Mouse (Mus musculus): ENCODE data around the gene P2rx5. TPM values are rescaled to one million over a fixed set of nuclear protein-coding genes. Genes with fewer than 3 reads are reported as not detected.

The P2rx5 gene
- total and polyA plus RNA-seq, 3 experiments, result 0.04 to 0.25 TPM; not detected in 1

DNA sequence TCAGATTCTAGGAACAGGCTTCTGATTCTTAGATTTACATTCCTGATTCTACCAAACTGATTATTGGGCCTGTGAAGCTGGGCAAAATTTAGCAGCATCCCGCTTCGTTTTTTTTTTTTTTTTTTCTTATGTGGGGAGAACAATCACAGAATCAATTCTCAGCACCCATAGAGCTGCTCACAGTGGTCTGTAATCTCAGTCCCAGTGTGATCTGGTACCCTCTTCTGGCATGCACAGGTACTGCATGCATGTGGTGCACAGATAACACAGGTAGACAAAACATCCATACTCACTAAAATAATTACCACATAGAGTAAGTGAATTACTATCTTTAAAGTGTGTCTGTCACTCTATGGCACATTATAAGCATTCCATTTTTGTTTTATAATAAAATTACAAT lies 47.4 kb downstream of the P2rx5 start (continued):
- TF ChIP-seq TAL1 (IDR thresholded peaks at IDR 0.05; ENCODE audit: low read length) (no peak), ZNF384 (IDR thresholded peaks at IDR 0.05; ENCODE audit: low read depth, low read length) (no peak), USF1 (IDR thresholded peaks at IDR 0.05; ENCODE audit: low read depth, low read length) (no peak), BHLHE40 (IDR thresholded peaks at IDR 0.05; ENCODE audit: borderline replicate concordance, low read depth, low read length) (no peak), SIN3A (IDR thresholded peaks at IDR 0.05; ENCODE audit: low read length) (no peak), GABPA (IDR thresholded peaks at IDR 0.05; ENCODE audit: low read depth, low read length) (no peak), MAFK (IDR thresholded peaks at IDR 0.05; ENCODE audit: borderline replicate concordance, low read depth, low read length) (no peak), ZKSCAN1 (IDR thresholded peaks at IDR 0.05; ENCODE audit: low read depth, low read length) (no peak), NELFE (IDR thresholded peaks at IDR 0.05; ENCODE audit: low read depth, low read length) (no peak), USF2 (IDR thresholded peaks at IDR 0.05; ENCODE audit: borderline replicate concordance in 1 of 2, insufficient read depth in 1 of 2, low read depth in 1 of 2, low read length in 2 of 2) (no peak), MAZ (IDR thresholded peaks at IDR 0.05; ENCODE audit: low read depth, low read length) (no peak), MAX (IDR thresholded peaks at IDR 0.05; ENCODE audit: low read length) (no peak), KAT2A (conservative IDR thresholded peaks at IDR 0.05; ENCODE audit: low read depth, low read length) (no peak)

DNA sequence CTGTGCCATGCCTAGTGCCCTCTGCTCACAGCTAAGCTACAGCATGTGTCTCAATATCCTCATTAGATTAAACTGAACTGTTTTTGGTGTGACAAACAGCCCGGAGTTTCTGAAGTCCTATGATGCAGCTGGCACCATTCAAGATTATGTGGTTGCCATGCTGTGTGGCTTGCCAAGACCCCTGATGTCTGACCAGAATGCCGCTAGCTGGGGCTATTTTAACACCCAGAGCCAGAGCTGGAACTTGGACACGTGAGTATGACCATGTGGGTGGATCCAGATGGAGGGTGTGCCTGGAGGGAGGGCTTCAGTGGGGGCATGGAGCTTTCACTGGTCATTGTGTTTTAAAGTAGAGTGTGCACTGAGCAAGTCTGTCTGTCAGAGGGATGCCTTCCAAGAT lies 53.7 kb downstream of the P2rx5 start:
- no peak overlapping the region for H3K9ac ChIP-seq (ENCODE audit: control insufficient read depth, low read depth, low read length, poor library complexity, severe bottlenecking)
- H3K4me1 ChIP-seq (ENCODE audit: control insufficient read depth in 1 of 2, insufficient read depth in 2 of 2, low read length in 2 of 2), result no peaks in the 10 kb centered on the region
- H3K36me3 ChIP-seq (ENCODE audit: control insufficient read depth in 1 of 2, insufficient read depth in 2 of 2, low read length in 2 of 2), result no peaks in the 10 kb centered on the region
- no peak overlapping the region for H3K27ac ChIP-seq (ENCODE audit: control insufficient read depth, low read depth, low read length)
- TF ChIP-seq SIN3A (IDR thresholded peaks at IDR 0.05; ENCODE audit: low read length) (no peak), RAD21 (IDR thresholded peaks at IDR 0.05; ENCODE audit: low read depth, low read length) (no peak), MAFK (IDR thresholded peaks at IDR 0.05; ENCODE audit: borderline replicate concordance, low read depth, low read length) (no peak)
- no peak for DNase-seq (ENCODE audit: low read depth, low spot score)
- no peaks in the 10 kb centered on the region for H3K9me3 ChIP-seq (replicated peaks; ENCODE audit: insufficient read depth, low read length)
- no peak overlapping the region for H3K4me3 ChIP-seq (ENCODE audit: control insufficient read depth in 1 of 2, insufficient read depth in 1 of 2, low read depth in 2 of 2, low read length in 2 of 2)
- no peaks in the 10 kb centered on the region for H3K27me3 ChIP-seq (ENCODE audit: control insufficient read depth in 1 of 2, insufficient read depth in 2 of 2, low read length in 2 of 2)
- H3K79me2 ChIP-seq (ENCODE audit: control insufficient read depth, insufficient read depth, low read length, poor library complexity), result no peaks in the 10 kb centered on the region

DNA sequence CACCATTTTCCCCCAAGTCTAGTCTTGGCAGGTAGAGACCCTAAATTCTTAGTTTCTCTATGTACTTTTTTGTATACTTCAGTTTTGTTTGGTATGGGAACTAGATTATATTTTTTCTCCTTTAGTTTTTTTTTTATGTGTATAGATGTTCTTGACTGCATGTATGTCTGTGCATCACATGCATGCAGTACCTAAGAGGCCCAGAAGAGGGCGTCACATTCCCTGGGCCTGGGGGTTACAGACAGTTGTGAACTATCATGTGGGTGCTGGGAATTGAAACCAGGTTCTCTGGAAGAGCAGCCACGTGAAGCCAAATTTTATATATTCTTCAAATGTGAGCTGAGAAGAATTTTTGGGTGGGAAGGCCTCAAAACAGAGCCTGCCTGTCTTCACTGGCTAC lies 59.5 kb downstream of the P2rx5 start:
- no peak overlapping the region for H3K27ac ChIP-seq (ENCODE audit: control insufficient read depth, low read depth, low read length)
- H3K36me3 ChIP-seq (ENCODE audit: control insufficient read depth in 1 of 2, insufficient read depth in 2 of 2, low read length in 2 of 2), result no peaks in the 10 kb centered on the region
- no peak overlapping the region for H3K4me3 ChIP-seq (ENCODE audit: control insufficient read depth in 1 of 2, insufficient read depth in 1 of 2, low read depth in 2 of 2, low read length in 2 of 2)
- no peaks in the 10 kb centered on the region for H3K9me3 ChIP-seq (replicated peaks; ENCODE audit: insufficient read depth, low read length)
- DNase-seq (ENCODE audit: low read depth, low spot score), result no peak
- TF ChIP-seq CTCF (IDR thresholded peaks at IDR 0.05 in 2 of 3, conservative IDR thresholded peaks at IDR 0.05 in 1 of 3; ENCODE audit: control insufficient read depth in 1 of 3, insufficient read depth in 1 of 3, low read depth in 2 of 3, low read length in 3 of 3, poor library complexity in 1 of 3, severe bottlenecking in 1 of 3), result peak; percentile 21 to 32 (median 24); a peak in 3 of 6 replicates
- no peak for TF ChIP-seq MEF2A (IDR thresholded peaks at IDR 0.05; ENCODE audit: extremely low read depth, insufficient replicate concordance, low read depth, low read length, poor library complexity, severe bottlenecking)
- no peak for TF ChIP-seq ZKSCAN1 (IDR thresholded peaks at IDR 0.05; ENCODE audit: low read depth, low read length)
- no peak for TF ChIP-seq NELFE (IDR thresholded peaks at IDR 0.05; ENCODE audit: low read depth, low read length)
- TF ChIP-seq CHD1 (IDR thresholded peaks at IDR 0.05; ENCODE audit: low read depth, low read length), result no peak
- TF ChIP-seq MYC (IDR thresholded peaks at IDR 0.05; ENCODE audit: low read depth, low read length), result no peak
- TF ChIP-seq TCF12 (IDR thresholded peaks at IDR 0.05; ENCODE audit: low read depth, low read length), result no peak
- TF ChIP-seq SMC3 (IDR thresholded peaks at IDR 0.05; ENCODE audit: low read depth, low read length), result peak; percentile 21; the same call in 1 of the 2 replicates
- TF ChIP-seq POLR2AphosphoS5 (IDR thresholded peaks at IDR 0.05; ENCODE audit: borderline replicate concordance, low read depth, low read length), result no peak
- TF ChIP-seq HCFC1 (IDR thresholded peaks at IDR 0.05; ENCODE audit: low read depth, low read length), result no peak
- no peaks in the 10 kb centered on the region for H3K79me2 ChIP-seq (ENCODE audit: control insufficient read depth, insufficient read depth, low read length, poor library complexity)
- H3K4me1 ChIP-seq (ENCODE audit: control insufficient read depth in 1 of 2, insufficient read depth in 2 of 2, low read length in 2 of 2), result no peaks in the 10 kb centered on the region
- no peaks in the 10 kb centered on the region for H3K27me3 ChIP-seq (ENCODE audit: control insufficient read depth in 1 of 2, insufficient read depth in 2 of 2, low read length in 2 of 2)
- no peak overlapping the region for H3K9ac ChIP-seq (ENCODE audit: control insufficient read depth, low read depth, low read length, poor library complexity, severe bottlenecking)

Measured in MEL (cell line).